Mouse (Mus musculus): ENCODE measurements around the gene Atf7ip. TPM values are rescaled to one million over a fixed set of nuclear protein-coding genes. Genes with fewer than 3 reads are reported as not detected.

Atf7ip gene
- total RNA-seq, 2 experiments from 2014 or later, result 103 to 116 TPM

GRCm38 (mm10) chr6:136620361-136621139 lies 114.6 kb downstream of the Atf7ip start:
- Histone ChIP-seq H3K4me3 (no peak overlapping the region), H3K27ac (no peak overlapping the region)
- TF ChIP-seq CTCF (conservative IDR thresholded peaks at IDR 0.05), result peak; percentile 95
- DNase-seq (ENCODE audit: low spot score in 2 of 2), result peak; percentile 65 to 86

- no peak for DNase-seq (ENCODE audit: low spot score in 2 of 2)
- no peak overlapping the region for H3K4me3 ChIP-seq
- no peak for TF ChIP-seq CTCF (conservative IDR thresholded peaks at IDR 0.05)
- no peak overlapping the region for H3K27ac ChIP-seq
These were observed 119.5 kb downstream of the Atf7ip start for GRCm38 (mm10) chr6:136625421-136625820.

- no peak for TF ChIP-seq CTCF (conservative IDR thresholded peaks at IDR 0.05)
- Histone ChIP-seq H3K27ac (no peak overlapping the region), H3K4me3 (no peak overlapping the region)
- no peak for DNase-seq (ENCODE audit: low spot score in 2 of 2)
These were observed 123.7 kb downstream of the Atf7ip start for GRCm38 (mm10) chr6:136629639-136630038.

GRCm38 (mm10) chr6:136631519-136631918 lies 125.6 kb downstream of the Atf7ip start:
- Histone ChIP-seq H3K27ac (no peak overlapping the region), H3K4me3 (no peak overlapping the region)
- no peak for DNase-seq (ENCODE audit: low spot score in 2 of 2)
- no peak for TF ChIP-seq CTCF (conservative IDR thresholded peaks at IDR 0.05)

- no peak overlapping the region for H3K4me3 ChIP-seq
- no peak for DNase-seq (ENCODE audit: low spot score in 2 of 2)
- TF ChIP-seq CTCF (conservative IDR thresholded peaks at IDR 0.05), result no peak
- H3K27ac ChIP-seq, result no peak overlapping the region
These were observed 126.1 kb downstream of the Atf7ip start for GRCm38 (mm10) chr6:136631945-136632534.

- no peak for TF ChIP-seq CTCF (conservative IDR thresholded peaks at IDR 0.05)
These were observed 127.2 kb downstream of the Atf7ip start for GRCm38 (mm10) chr6:136633154-136633553.

GRCm38 (mm10) chr6:136633719-136634118 lies 127.8 kb downstream of the Atf7ip start:
- no peak for TF ChIP-seq CTCF (conservative IDR thresholded peaks at IDR 0.05)
- no peak for DNase-seq (ENCODE audit: low spot score in 2 of 2)
- Histone ChIP-seq H3K4me3 (no peak overlapping the region), H3K27ac (no peak overlapping the region)

More at GRCm38 (mm10) chr6:136633154-136633553, 127.2 kb downstream of the Atf7ip start:
- Histone ChIP-seq H3K4me3 (no peak overlapping the region), H3K27ac (no peak overlapping the region)
- DNase-seq (ENCODE audit: low spot score in 2 of 2), result no peak

- no peak for DNase-seq (ENCODE audit: low spot score in 2 of 2)
- TF ChIP-seq CTCF (conservative IDR thresholded peaks at IDR 0.05), result peak; percentile 37
- Histone ChIP-seq H3K27ac (no peak overlapping the region), H3K4me3 (no peak overlapping the region)
These were observed 129.0 kb downstream of the Atf7ip start for GRCm38 (mm10) chr6:136634982-136635381.

- peak; percentile 65 for TF ChIP-seq CTCF (conservative IDR thresholded peaks at IDR 0.05)
- no peak for DNase-seq (ENCODE audit: low spot score in 2 of 2)
These were observed 138.2 kb downstream of the Atf7ip start for GRCm38 (mm10) chr6:136644171-136644570.

GRCm38 (mm10) chr6:136645754-136646153 lies 139.8 kb downstream of the Atf7ip start:
- Histone ChIP-seq H3K4me3 (no peak overlapping the region), H3K27ac (no peak overlapping the region)
- no peak for TF ChIP-seq CTCF (conservative IDR thresholded peaks at IDR 0.05)
- no peak for DNase-seq (ENCODE audit: low spot score in 2 of 2)

More at GRCm38 (mm10) chr6:136644171-136644570, 138.2 kb downstream of the Atf7ip start:
- Histone ChIP-seq H3K4me3 (no peak overlapping the region), H3K27ac (no peak overlapping the region)

GRCm38 (mm10) chr6:136646207-136646606 lies 140.2 kb downstream of the Atf7ip start:
- no peak overlapping the region for H3K27ac ChIP-seq
- TF ChIP-seq CTCF (conservative IDR thresholded peaks at IDR 0.05), result no peak

GRCm38 (mm10) chr6:136647455-136647861 lies 141.5 kb downstream of the Atf7ip start:
- Histone ChIP-seq H3K27ac (no peak overlapping the region), H3K4me3 (no peak overlapping the region)
- no peak for TF ChIP-seq CTCF (conservative IDR thresholded peaks at IDR 0.05)
- no peak for DNase-seq (ENCODE audit: low spot score in 2 of 2)

More at GRCm38 (mm10) chr6:136646207-136646606, 140.2 kb downstream of the Atf7ip start:
- no peak for DNase-seq (ENCODE audit: low spot score in 2 of 2)
- H3K4me3 ChIP-seq, result no peak overlapping the region

GRCm38 (mm10) chr6:136650664-136651063 lies 144.7 kb downstream of the Atf7ip start:
- Histone ChIP-seq H3K4me3 (no peak overlapping the region), H3K27ac (no peak overlapping the region)
- no peak for TF ChIP-seq CTCF (conservative IDR thresholded peaks at IDR 0.05)
- no peak for DNase-seq (ENCODE audit: low spot score in 2 of 2)

GRCm38 (mm10) chr6:136653331-136653730 lies 147.4 kb downstream of the Atf7ip start:
- no peak overlapping the region for H3K4me3 ChIP-seq
- TF ChIP-seq CTCF (conservative IDR thresholded peaks at IDR 0.05), result no peak
- no peak for DNase-seq (ENCODE audit: low spot score in 2 of 2)
- H3K27ac ChIP-seq, result no peak overlapping the region
